Mouse (Mus musculus): ENCODE data around the gene Armc7. TPM values are rescaled to one million over a fixed set of nuclear protein-coding genes. Genes with fewer than 3 reads are reported as not detected.

Armc7 gene
- 11.6 and 12.0 TPM in 2 replicates for polyA plus RNA-seq (2012; rRNA removed)

- peak; percentile 94 for DNase-seq
- WGBS, result 1% methylated on average over 26 of the region's 26 CpGs
- Histone ChIP-seq H3K4me3 (replicated peaks; ENCODE audit: extremely low read depth, low read depth, low read length) (peak within 1 kb of the TSS; percentile 98), H3K4me1 (ENCODE audit: control insufficient read depth, insufficient read depth, low read length) (peaks cover 12% of the 10 kb centered on the region)
- TF ChIP-seq CTCF (IDR thresholded peaks at IDR 0.05; ENCODE audit: insufficient read depth, low read length) (no peak), POLR2A (IDR thresholded peaks at IDR 0.05; ENCODE audit: borderline replicate concordance, extremely low read depth, low read depth, low read length) (peak; percentile 59; the same call in 1 of the 2 replicates)
Measured at GRCm38 (mm10) chr11:115475025-115475757, at the start of gene Armc7. Armc7 (plus strand) TSS chr11:115475667.

GRCm38 (mm10) chr11:115425671-115426070 lies 49.8 kb upstream of the Armc7 start:
- Histone ChIP-seq H3K4me1 (ENCODE audit: control insufficient read depth, insufficient read depth, low read length) (peaks cover 12% of the 10 kb centered on the region), H3K4me3 (replicated peaks; ENCODE audit: extremely low read depth, low read depth, low read length) (no peak overlapping the region)
- TF ChIP-seq POLR2A (IDR thresholded peaks at IDR 0.05; ENCODE audit: borderline replicate concordance, extremely low read depth, low read depth, low read length) (no peak), CTCF (IDR thresholded peaks at IDR 0.05; ENCODE audit: insufficient read depth, low read length) (no peak)
- DNase-seq, result no peak
- 83% methylated on average over 6 of the region's 6 CpGs for WGBS

DNA sequence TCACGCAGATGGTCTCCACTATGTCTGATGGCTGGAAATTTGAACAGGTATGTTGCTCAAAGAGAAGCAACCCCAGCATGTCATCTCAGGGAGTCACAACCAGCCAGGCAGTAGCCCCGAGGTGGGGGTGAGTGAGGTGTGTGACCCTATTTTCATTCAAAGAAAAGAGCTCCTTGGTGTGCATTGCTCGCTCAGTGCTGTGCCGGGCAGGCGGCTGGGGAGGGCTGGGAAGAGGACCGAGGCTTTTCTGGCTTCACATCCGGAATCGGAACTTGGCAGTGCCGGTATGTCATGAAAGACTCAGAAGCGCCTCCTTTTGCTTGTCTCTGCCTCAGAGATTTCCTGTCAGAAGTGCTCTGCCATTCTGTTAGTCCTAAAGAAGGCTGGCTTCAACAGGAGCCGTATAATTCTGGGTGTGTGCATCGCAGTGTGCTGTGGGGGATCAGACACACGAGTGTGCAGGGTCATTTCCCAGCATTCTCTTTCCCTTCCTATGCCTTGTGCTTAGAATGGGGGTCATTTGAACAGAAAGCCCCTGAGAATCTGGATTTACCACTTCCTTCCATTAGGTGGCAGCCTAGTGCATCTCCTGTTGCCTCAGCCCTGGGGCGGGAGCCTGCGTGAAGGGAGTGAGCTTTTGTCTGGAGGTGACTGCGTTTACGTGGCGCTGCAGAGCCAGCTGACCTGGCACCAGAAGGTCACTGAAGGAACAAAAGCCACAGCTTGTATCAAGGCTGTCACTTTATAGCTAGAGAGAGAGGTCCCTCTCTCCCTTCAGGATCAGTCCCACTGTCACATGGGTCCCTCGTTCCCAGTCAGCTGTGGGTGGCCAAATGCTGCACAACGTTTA lies 47.8 kb upstream of the Armc7 start:
- TF ChIP-seq POLR2A (IDR thresholded peaks at IDR 0.05; ENCODE audit: borderline replicate concordance, extremely low read depth, low read depth, low read length), result no peak
- TF ChIP-seq CTCF (IDR thresholded peaks at IDR 0.05; ENCODE audit: insufficient read depth, low read length), result peak; percentile 74
- Histone ChIP-seq H3K4me1 (ENCODE audit: control insufficient read depth, insufficient read depth, low read length) (peaks cover 7% of the 10 kb centered on the region), H3K4me3 (replicated peaks; ENCODE audit: extremely low read depth, low read depth, low read length) (peak overlapping the region; percentile 35)
- WGBS, result 23% methylated on average over 20 of the region's 20 CpGs
- DNase-seq, result peak; percentile 41

- H3K4me1 ChIP-seq (ENCODE audit: control insufficient read depth, insufficient read depth, low read length), result peaks cover 7% of the 10 kb centered on the region
- WGBS, result 77% methylated on average over 7 of the region's 7 CpGs
- DNase-seq, result no peak
- H3K4me3 ChIP-seq (replicated peaks; ENCODE audit: extremely low read depth, low read depth, low read length), result no peak overlapping the region
- TF ChIP-seq CTCF (IDR thresholded peaks at IDR 0.05; ENCODE audit: insufficient read depth, low read length) (no peak), POLR2A (IDR thresholded peaks at IDR 0.05; ENCODE audit: borderline replicate concordance, extremely low read depth, low read depth, low read length) (no peak)
Measured at GRCm38 (mm10) chr11:115429307-115429706, 46.2 kb upstream of the Armc7 start.

- DNase-seq, result no peak
- 92% methylated on average over 6 of the region's 6 CpGs for WGBS
- TF ChIP-seq POLR2A (IDR thresholded peaks at IDR 0.05; ENCODE audit: borderline replicate concordance, extremely low read depth, low read depth, low read length) (no peak), CTCF (IDR thresholded peaks at IDR 0.05; ENCODE audit: insufficient read depth, low read length) (no peak)
- Histone ChIP-seq H3K4me3 (replicated peaks; ENCODE audit: extremely low read depth, low read depth, low read length) (no peak overlapping the region), H3K4me1 (ENCODE audit: control insufficient read depth, insufficient read depth, low read length) (peaks cover 7% of the 10 kb centered on the region)
Measured at GRCm38 (mm10) chr11:115430561-115430960, 44.9 kb upstream of the Armc7 start.

- Histone ChIP-seq H3K4me1 (ENCODE audit: control insufficient read depth, insufficient read depth, low read length) (peaks cover 3% of the 10 kb centered on the region), H3K4me3 (replicated peaks; ENCODE audit: extremely low read depth, low read depth, low read length) (no peak overlapping the region)
- 56% methylated on average over 4 of the region's 4 CpGs for WGBS
- no peak for DNase-seq
- TF ChIP-seq CTCF (IDR thresholded peaks at IDR 0.05; ENCODE audit: insufficient read depth, low read length) (no peak), POLR2A (IDR thresholded peaks at IDR 0.05; ENCODE audit: borderline replicate concordance, extremely low read depth, low read depth, low read length) (no peak)
Measured at GRCm38 (mm10) chr11:115432814-115433213, 42.7 kb upstream of the Armc7 start.

- WGBS, result 77% methylated on average over 6 of the region's 6 CpGs
- no peak for DNase-seq
- H3K4me3 ChIP-seq (replicated peaks; ENCODE audit: extremely low read depth, low read depth, low read length), result no peak overlapping the region
- no peaks in the 10 kb centered on the region for H3K4me1 ChIP-seq (ENCODE audit: control insufficient read depth, insufficient read depth, low read length)
- TF ChIP-seq CTCF (IDR thresholded peaks at IDR 0.05; ENCODE audit: insufficient read depth, low read length) (no peak), POLR2A (IDR thresholded peaks at IDR 0.05; ENCODE audit: borderline replicate concordance, extremely low read depth, low read depth, low read length) (no peak)
Measured at GRCm38 (mm10) chr11:115433342-115433741, 42.1 kb upstream of the Armc7 start.

DNA sequence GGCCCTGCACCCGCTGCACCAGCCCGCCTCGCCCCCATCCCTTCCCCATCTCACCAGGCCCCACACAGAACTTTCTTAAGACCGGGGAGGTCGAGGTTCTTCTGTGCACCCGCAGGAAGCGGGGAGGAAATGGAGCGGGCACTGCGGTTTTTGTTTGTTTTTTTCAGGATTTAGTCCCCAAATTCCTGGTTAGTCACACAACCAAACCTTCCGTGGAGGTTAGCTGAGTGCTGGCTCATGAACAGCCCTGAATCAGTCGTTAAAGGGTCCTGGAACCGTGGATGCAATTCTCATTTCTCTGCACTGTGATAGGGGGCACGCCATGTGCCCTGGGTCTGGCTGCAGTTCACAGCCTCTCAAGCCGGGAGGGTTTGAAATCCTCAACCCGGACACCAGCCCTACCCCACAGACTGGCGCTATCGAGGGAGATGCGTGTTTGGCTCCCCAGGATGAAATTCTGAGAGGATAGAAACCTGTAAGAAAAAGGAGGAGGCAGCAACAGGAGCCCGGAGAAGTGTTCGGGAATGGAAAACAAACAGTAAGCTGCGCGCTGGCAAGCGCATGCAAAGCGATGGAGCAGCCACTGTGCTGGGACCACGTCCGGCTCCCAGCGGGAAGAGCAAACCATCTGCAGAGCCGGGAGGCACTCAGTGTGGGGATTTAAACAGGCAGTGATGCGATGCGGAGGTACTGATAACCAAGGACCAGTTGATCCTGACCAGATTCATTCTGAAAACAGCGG lies 39.7 kb upstream of the Armc7 start:
- no peaks in the 10 kb centered on the region for H3K4me1 ChIP-seq (ENCODE audit: control insufficient read depth, insufficient read depth, low read length)
- no peak for DNase-seq
- 10% methylated on average over 31 of the region's 31 CpGs for WGBS
- no peak for TF ChIP-seq POLR2A (IDR thresholded peaks at IDR 0.05; ENCODE audit: borderline replicate concordance, extremely low read depth, low read depth, low read length)
- TF ChIP-seq CTCF (IDR thresholded peaks at IDR 0.05; ENCODE audit: insufficient read depth, low read length), result no peak
- H3K4me3 ChIP-seq (replicated peaks; ENCODE audit: extremely low read depth, low read depth, low read length), result no peak overlapping the region

- WGBS, result 63% methylated on average over 5 of the region's 5 CpGs
- TF ChIP-seq POLR2A (IDR thresholded peaks at IDR 0.05; ENCODE audit: borderline replicate concordance, extremely low read depth, low read depth, low read length) (no peak), CTCF (IDR thresholded peaks at IDR 0.05; ENCODE audit: insufficient read depth, low read length) (no peak)
- H3K4me3 ChIP-seq (replicated peaks; ENCODE audit: extremely low read depth, low read depth, low read length), result no peak overlapping the region
- no peak for DNase-seq
- H3K4me1 ChIP-seq (ENCODE audit: control insufficient read depth, insufficient read depth, low read length), result no peaks in the 10 kb centered on the region
Measured at GRCm38 (mm10) chr11:115437571-115438122, 37.8 kb upstream of the Armc7 start.
